Mouse (Mus musculus) small intestine, adult 2 months (tissue): ENCODE data around the gene Hnrnpa1. TPM values are rescaled to one million over a fixed set of nuclear protein-coding genes. Genes with fewer than 3 reads are reported as not detected.

ENCODE experiments used
- H3K27ac ChIP-seq: fragments of 200-500 bp; 2 replicates; pipeline ENCODE4 v1.5.1; 2012; ENCODE audit warnings: low read depth, low read length, control low read depth, inconsistent platforms; ENCODE audit not compliant: insufficient read depth
- H3K27me3 ChIP-seq: fragments of 200-500 bp; 2 replicates; pipeline ENCODE4 v1.6.1; 2012; ENCODE audit warnings: mild to moderate bottlenecking, moderate library complexity, low read length, inconsistent platforms; ENCODE audit not compliant: control insufficient read depth, insufficient read depth
- H3K36me3 ChIP-seq: fragments of 200-500 bp; 2 replicates; pipeline ENCODE4 v1.6.1; 2012; ENCODE audit warnings: mild to moderate bottlenecking, low read length, control low read depth, inconsistent platforms; ENCODE audit not compliant: control insufficient read depth, insufficient read depth
- H3K4me1 ChIP-seq: fragments of 200-500 bp; 2 replicates; pipeline ENCODE4 v1.6.1; 2012; ENCODE audit warnings: low read length, inconsistent platforms, mixed read lengths; ENCODE audit not compliant: control insufficient read depth, insufficient read depth, insufficient read length
- H3K4me3 ChIP-seq: fragments of 200-500 bp; 2 replicates; pipeline ENCODE4 v1.5.1; 2012; ENCODE audit warnings: low read depth, mild to moderate bottlenecking, control low read depth, inconsistent platforms, low read length, moderate library complexity
- CTCF ChIP-seq: fragments of 200-500 bp; IDR thresholded peaks from 2 replicates; pipeline ENCODE4 v1.5.1; 2012; ENCODE audit warnings: low read depth, mild to moderate bottlenecking, control low read depth, inconsistent platforms, low read length, moderate library complexity, mixed read lengths; ENCODE audit not compliant: insufficient replicate concordance, insufficient read length; ENCODE audit errors: extremely low read depth
- POLR2A ChIP-seq: fragments of 200-500 bp; IDR thresholded peaks from 2 replicates; pipeline ENCODE4 v1.6.1; 2012; ENCODE audit warnings: low read depth, mild to moderate bottlenecking, control low read depth, inconsistent platforms, low read length, moderate library complexity
- WGBS: fragments of 180-500 bp; shearing (Covaris S2); methylation state at CpG from one replicate; pipeline ENCODE4 v1.1.7; 2018; 5-methylcytosine and 5-hydroxymethylcytosine counted together
- polyA plus RNA-seq: library from polyadenylated mRNA; depleted of rRNA; stranded (reverse); fragments of >200 nt; gene quantifications from 2 replicates; pipeline ENCODE4 v1.2.3, GENCODE M21; 2012

The Hnrnpa1 gene
- polyA plus RNA-seq, 1 experiment, result 29.5 TPM

DNA sequence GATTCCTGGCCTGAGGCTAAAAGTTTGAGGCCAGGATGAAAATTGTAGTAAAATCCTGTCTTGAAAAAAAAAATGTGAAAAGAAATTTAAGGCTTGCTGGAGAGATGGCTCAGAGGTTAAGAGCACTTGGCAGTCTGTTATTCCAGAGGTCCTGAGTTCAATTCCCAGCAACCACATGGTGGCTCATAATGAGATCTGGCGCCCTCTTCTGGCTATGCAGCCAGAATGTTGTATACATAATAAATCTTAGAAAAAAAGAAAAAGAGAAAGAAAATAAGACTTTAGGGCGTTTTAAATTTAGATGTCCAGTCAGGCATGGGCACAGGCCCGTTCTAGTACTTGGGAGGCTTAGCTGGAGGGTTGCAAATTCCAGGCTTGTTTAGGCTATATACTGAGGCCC is 39.5 kb downstream of the Hnrnpa1 start:
- Histone ChIP-seq H3K27me3 (no peaks in the 10 kb centered on the region), H3K4me1 (peaks cover 13% of the 10 kb centered on the region), H3K36me3 (no peaks in the 10 kb centered on the region), H3K4me3 (no peak overlapping the region), H3K27ac (no peak overlapping the region)
- WGBS, result 66% methylated on average over 3 of the region's 3 CpGs
- no peak for TF ChIP-seq POLR2A
- TF ChIP-seq CTCF, result peak; percentile 57; the same call in 1 of the 2 replicates

DNA sequence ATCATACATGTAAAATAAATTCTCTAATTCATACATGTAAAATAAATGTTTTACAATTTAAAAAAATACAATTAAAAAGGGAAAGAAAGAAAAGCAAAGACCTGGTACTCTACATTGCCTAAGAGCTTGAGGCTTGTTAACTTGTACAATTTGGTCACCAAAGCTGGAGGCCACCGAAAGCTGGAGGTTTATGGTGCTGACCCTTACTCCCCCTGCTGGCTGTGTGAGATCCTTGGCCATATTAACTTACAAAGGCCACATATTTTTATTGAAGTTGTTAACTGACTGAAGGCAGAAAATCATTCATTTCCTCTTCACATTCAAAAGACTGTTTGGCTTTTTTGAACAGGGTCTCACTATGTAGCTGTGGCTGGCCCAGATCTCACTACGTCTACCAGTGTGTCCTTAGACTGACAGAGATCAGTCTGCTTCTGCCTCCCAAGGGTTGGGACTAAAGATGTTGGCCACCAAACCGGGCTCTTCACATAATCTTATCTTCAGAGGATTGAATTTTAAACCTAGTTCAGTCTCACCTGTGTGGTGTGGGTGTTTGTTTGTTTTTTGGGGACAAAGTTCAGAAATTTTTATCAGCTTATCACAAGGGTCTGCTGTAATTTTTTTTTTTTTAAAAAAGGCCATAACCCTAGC is 40.7 kb downstream of the Hnrnpa1 start:
- Histone ChIP-seq H3K4me3 (no peak overlapping the region), H3K36me3 (no peaks in the 10 kb centered on the region), H3K4me1 (peaks cover 17% of the 10 kb centered on the region), H3K27ac (peak overlapping the region; percentile 72), H3K27me3 (no peaks in the 10 kb centered on the region)
- TF ChIP-seq POLR2A (no peak), CTCF (peak; percentile 61; the same call in 1 of the 2 replicates)
- WGBS, result 13% methylated on average over 3 of the region's 3 CpGs

- H3K27me3 ChIP-seq, result no peaks in the 10 kb centered on the region
- peak overlapping the region; percentile 79 for H3K27ac ChIP-seq
- no peak for TF ChIP-seq POLR2A
- TF ChIP-seq CTCF, result no peak
- no peaks in the 10 kb centered on the region for H3K36me3 ChIP-seq
- 24% methylated on average over 3 of the region's 3 CpGs for WGBS
- peaks cover 19% of the 10 kb centered on the region for H3K4me1 ChIP-seq
- H3K4me3 ChIP-seq, result no peak overlapping the region
Measured at GRCm38 (mm10) chr15:103281465-103282205, 41.4 kb downstream of the Hnrnpa1 start.

GRCm38 (mm10) chr15:103284066-103284465 is 43.8 kb downstream of the Hnrnpa1 start:
- no peak overlapping the region for H3K4me3 ChIP-seq
- no peak overlapping the region for H3K27ac ChIP-seq
- peaks cover 11% of the 10 kb centered on the region for H3K36me3 ChIP-seq
- peak; percentile 63; the same call in 1 of the 2 replicates for TF ChIP-seq CTCF
- no peak for TF ChIP-seq POLR2A
- H3K4me1 ChIP-seq, result peaks cover 9% of the 10 kb centered on the region; the same call in 1 of the 2 replicates
- WGBS, result 73% methylated on average over 3 of the region's 3 CpGs
- no peaks in the 10 kb centered on the region for H3K27me3 ChIP-seq

DNA sequence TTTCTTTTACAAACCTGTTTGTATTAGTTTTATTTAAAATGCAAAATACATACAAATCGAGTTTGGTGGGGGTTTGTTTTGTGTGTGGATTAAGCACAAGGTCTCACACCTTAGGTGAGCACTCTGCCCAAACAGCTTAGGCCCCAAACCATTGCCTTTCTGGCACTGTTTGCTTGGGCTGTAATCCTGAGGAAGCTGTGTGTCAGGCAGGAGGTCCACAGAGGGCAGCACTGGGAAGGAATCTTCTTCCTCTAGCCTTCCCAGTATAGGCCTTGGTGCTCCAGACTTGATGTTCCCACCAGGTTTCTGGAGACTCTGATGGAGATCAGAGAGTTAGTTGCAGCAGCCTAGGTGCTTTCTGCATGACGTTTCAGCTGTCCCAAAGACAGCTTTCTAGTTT is 44.4 kb downstream of the Hnrnpa1 start:
- H3K4me3 ChIP-seq, result no peak overlapping the region
- no peak overlapping the region for H3K27ac ChIP-seq
- 41% methylated on average over 2 of the region's 2 CpGs for WGBS
- H3K4me1 ChIP-seq, result peaks cover 9% of the 10 kb centered on the region; the same call in 1 of the 2 replicates
- no peaks in the 10 kb centered on the region for H3K27me3 ChIP-seq
- H3K36me3 ChIP-seq, result peaks cover 16% of the 10 kb centered on the region
- no peak for TF ChIP-seq POLR2A
- peak; percentile 29; the same call in 1 of the 2 replicates for TF ChIP-seq CTCF

DNA sequence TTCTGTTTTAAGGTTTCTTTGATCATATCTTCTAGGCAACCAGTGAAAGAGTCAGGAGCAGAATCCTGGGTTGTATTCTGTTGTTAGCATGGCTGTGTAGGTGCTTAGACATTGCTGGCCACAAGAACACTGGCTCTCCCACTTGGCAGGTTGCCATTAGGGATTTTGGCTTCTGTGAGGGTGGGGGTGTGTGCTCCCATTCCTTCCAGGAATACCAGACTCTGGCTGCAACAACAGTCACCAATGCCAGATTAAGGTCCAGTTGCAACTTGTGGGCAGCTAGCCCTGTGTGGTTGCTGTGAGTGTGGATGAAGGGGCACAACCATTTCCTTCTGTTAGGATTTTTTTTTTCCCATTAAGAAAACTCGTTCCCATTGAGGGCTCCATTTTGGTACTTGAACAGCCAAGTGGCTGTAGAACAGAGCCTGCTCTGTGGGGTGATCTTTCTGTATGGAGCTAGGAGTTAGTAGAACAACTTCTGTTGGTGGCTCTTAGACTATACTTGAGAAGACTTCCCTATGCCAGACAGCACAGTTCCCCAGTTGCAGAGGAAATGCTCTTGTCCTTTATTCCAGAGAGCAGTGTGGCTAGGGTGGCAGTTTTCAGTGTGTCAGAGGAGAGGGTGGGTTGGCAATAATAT is 45.7 kb downstream of the Hnrnpa1 start:
- WGBS, result 29% methylated on average over 1 of the region's 1 CpGs
- no peaks in the 10 kb centered on the region for H3K27me3 ChIP-seq
- TF ChIP-seq CTCF, result no peak
- TF ChIP-seq POLR2A, result no peak
- H3K4me3 ChIP-seq, result no peak overlapping the region
- H3K27ac ChIP-seq, result no peak overlapping the region
- peaks cover 27% of the 10 kb centered on the region for H3K36me3 ChIP-seq
- H3K4me1 ChIP-seq, result peaks cover 9% of the 10 kb centered on the region; the same call in 1 of the 2 replicates

DNA sequence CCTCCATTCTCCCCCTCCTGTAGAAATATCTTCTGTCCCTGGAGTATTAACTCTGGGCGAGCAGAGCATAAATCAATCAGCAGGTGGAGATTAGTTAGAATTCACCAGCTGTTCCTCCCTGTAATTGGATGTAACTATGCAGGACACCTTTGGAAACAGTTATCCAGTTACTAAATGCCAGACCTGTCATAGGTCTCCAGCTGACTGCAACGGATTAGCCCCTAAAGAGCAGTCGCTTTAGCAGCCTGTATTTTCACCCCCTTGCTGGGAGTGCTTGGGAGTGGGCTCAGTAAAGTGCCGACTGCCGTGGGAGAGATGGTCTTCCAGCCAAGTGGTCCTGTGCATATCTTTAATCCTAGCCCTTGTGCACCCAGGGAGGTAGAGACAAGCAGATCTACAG is 49.4 kb downstream of the Hnrnpa1 start:
- WGBS, result 76% methylated on average over 5 of the region's 5 CpGs
- H3K27me3 ChIP-seq, result no peaks in the 10 kb centered on the region
- no peak overlapping the region for H3K4me3 ChIP-seq
- peaks cover 56% of the 10 kb centered on the region for H3K36me3 ChIP-seq
- peaks cover 5% of the 10 kb centered on the region; the same call in 1 of the 2 replicates for H3K4me1 ChIP-seq
- no peak for TF ChIP-seq CTCF
- TF ChIP-seq POLR2A, result no peak
- no peak overlapping the region for H3K27ac ChIP-seq
